Mouse (Mus musculus): ENCODE measurements around the gene Gprin1.

GRCm38 (mm10) chr13:54692711-54693557, 56.7 kb downstream of the Gprin1 start:
- TF ChIP-seq CTCF (IDR thresholded peaks at IDR 0.05; ENCODE audit: extremely low read depth, insufficient read length, insufficient replicate concordance, low read depth, low read length): no peak
- TF ChIP-seq POLR2A (IDR thresholded peaks at IDR 0.05; ENCODE audit: low read depth, low read length): no peak
